Mouse (Mus musculus): ENCODE measurements around the gene Ubac2. TPM values are rescaled to one million over a fixed set of nuclear protein-coding genes. Genes with fewer than 3 reads are reported as not detected.

The Ubac2 gene
- total RNA-seq (2023), result 10 to 100 TPM; 48.5 to 61.3 TPM

GRCm38 (mm10) chr14:121878176-121878858 lies at the start of gene Ubac2:
Gene Ubac2 (plus strand): TSS chr14:121878620.

GRCm38 (mm10) chr14:121915621-121916020 lies 37.2 kb downstream of the Ubac2 start, which contains the start of gene Gpr18:
Gene Gpr18 (minus strand): TSS chr14:121915781.

GRCm38 (mm10) chr14:121964990-121965389 lies 86.6 kb downstream of the Ubac2 start, which contains the start of gene Gpr183:
Gene Gpr183 (minus strand): TSS chr14:121965195.

GRCm38 (mm10) chr14:122034451-122034850 lies 156.0 kb downstream of the Ubac2 start, which contains the start of gene Timm8a2:
Gene Timm8a2 (plus strand): TSS chr14:122034674.

Other genes starting within 250 kb of the Ubac2 start
- 10 to 100 TPM; 22.7 to 25.1 TPM for gene Dock9, start 80.8 kb upstream of the Ubac2 start, total RNA-seq (2023)
- 100 to 1,000 TPM; 160 to 163 TPM for gene Gpr18, start 37.2 kb downstream of the Ubac2 start, total RNA-seq (2023)
- gene Gpr183, start 86.6 kb downstream of the Ubac2 start, total RNA-seq (2023), result 100 to 1,000 TPM; 300 to 330 TPM
- 1 to 10 TPM; 1.1 to 2.1 TPM for gene Timm8a2, start 156.1 kb downstream of the Ubac2 start, total RNA-seq (2023)
- gene Tm9sf2, start 228.4 kb downstream of the Ubac2 start, total RNA-seq (2023), result 100 to 1,000 TPM; 108 to 116 TPM